Mouse (Mus musculus): ENCODE measurements at regions not wholly inside any gene's neighbourhood (a gene's known extent, or its start where the extent isn't known, plus 50 kb on each side); places are given as distances from the start of the nearest gene placed in this dataset.
A peak's percentile ranks its signal among the peaks of the same experiment; 100 is the strongest.
"Not testable (repeated sequence)": the region's sequence is repeated elsewhere in the genome, so short reads cannot be mapped to it uniquely, and the experiment has no call there.

GRCm38 (mm10) chr2:135525779-135526178 lies 133.0 kb upstream of the Plcb4 start:
- H3K4me2 ChIP-seq, result no peak overlapping the region
- H3K4me1 ChIP-seq, result no peaks in the 10 kb centered on the region
- WGBS, result 100% methylated on average over 1 of the region's 1 CpGs
- no peak overlapping the region for H3K27ac ChIP-seq
- no peak overlapping the region for H3K9ac ChIP-seq
- no peak overlapping the region for H3K4me3 ChIP-seq
- no peaks in the 10 kb centered on the region for H3K27me3 ChIP-seq
- no peak for ATAC-seq
- no peaks in the 10 kb centered on the region for H3K36me3 ChIP-seq (ENCODE audit: poor library complexity, severe bottlenecking)
- no peaks in the 10 kb centered on the region for H3K9me3 ChIP-seq (replicated peaks)

- no peak overlapping the region for H3K27ac ChIP-seq
- H3K4me3 ChIP-seq, result no peak overlapping the region
- no peaks in the 10 kb centered on the region for H3K4me1 ChIP-seq
- no peaks in the 10 kb centered on the region for H3K27me3 ChIP-seq
- no peaks in the 10 kb centered on the region for H3K9me3 ChIP-seq (replicated peaks)
- H3K4me2 ChIP-seq, result no peak overlapping the region
- no peak for ATAC-seq
- no peaks in the 10 kb centered on the region for H3K36me3 ChIP-seq (ENCODE audit: poor library complexity, severe bottlenecking)
- no peak overlapping the region for H3K9ac ChIP-seq
- WGBS, result 83% methylated on average over 3 of the region's 3 CpGs
Measured at GRCm38 (mm10) chr2:135529619-135530018, 129.2 kb upstream of the Plcb4 start.

GRCm38 (mm10) chr2:135536303-135536871 lies 122.4 kb upstream of the Plcb4 start:
- Histone ChIP-seq H3K4me1 (peaks cover 5% of the 10 kb centered on the region; the same call in 1 of the 2 replicates), H3K4me2 (no peak overlapping the region), H3K9ac (no peak overlapping the region), H3K4me3 (no peak overlapping the region), H3K27me3 (no peaks in the 10 kb centered on the region), H3K9me3 (replicated peaks) (no peaks in the 10 kb centered on the region), H3K36me3 (ENCODE audit: poor library complexity, severe bottlenecking) (no peaks in the 10 kb centered on the region), H3K27ac (no peak overlapping the region)
- 66% methylated on average over 11 of the region's 11 CpGs for WGBS
- no peak for ATAC-seq

DNA sequence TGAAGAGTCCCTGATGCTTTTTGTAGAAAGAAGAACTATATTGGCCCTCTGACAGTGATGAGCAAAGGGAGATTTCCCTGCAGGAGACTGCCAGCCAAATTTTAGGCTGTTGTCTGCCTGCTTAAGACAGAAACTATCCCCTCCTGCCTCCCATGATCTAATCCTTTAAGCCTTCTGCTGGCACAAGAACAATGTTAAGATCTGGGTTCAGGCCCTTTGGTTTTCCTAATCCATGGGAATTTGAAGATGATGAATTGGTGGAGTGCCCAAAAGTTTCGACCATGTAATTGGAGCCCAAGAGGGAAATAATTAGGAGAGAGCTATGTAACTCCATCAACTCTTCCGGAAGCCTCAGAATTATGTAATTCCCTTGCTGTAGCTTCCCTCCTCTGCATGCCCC lies 120.8 kb upstream of the Plcb4 start:
- ATAC-seq, result no peak
- WGBS, result 13% methylated on average over 2 of the region's 2 CpGs
- H3K9me3 ChIP-seq (replicated peaks), result no peaks in the 10 kb centered on the region

DNA sequence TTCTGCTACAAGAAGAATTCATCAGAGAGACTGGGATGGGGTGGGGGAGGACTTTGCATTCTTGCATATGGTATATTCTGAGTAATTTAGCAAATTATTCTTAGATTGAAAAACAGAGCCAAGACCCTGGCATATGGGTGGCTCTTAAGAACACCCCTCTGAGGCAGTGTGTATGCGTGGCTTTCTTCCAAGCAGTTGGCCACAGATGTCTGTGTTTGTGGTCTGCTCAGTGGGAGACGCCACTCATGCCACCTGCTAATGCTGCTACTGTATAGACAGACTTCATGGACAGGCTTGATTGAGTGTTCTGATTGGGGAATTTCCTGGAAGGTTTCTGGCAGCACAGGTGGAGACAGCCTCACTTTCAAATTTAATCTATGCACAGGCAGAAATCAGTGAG lies 117.8 kb upstream of the Plcb4 start:
- peak; percentile 98 for ATAC-seq
- H3K9ac ChIP-seq, result no peak overlapping the region
- no peak overlapping the region; the same call in 1 of the 2 replicates for H3K27ac ChIP-seq
- no peaks in the 10 kb centered on the region for H3K9me3 ChIP-seq (replicated peaks)
- 38% methylated on average over 2 of the region's 2 CpGs for WGBS
- H3K4me2 ChIP-seq, result no peak overlapping the region
- no peaks in the 10 kb centered on the region for H3K27me3 ChIP-seq
- peaks cover 11% of the 10 kb centered on the region; the same call in 1 of the 2 replicates for H3K4me1 ChIP-seq
- no peak overlapping the region for H3K4me3 ChIP-seq
- H3K36me3 ChIP-seq (ENCODE audit: poor library complexity, severe bottlenecking), result no peaks in the 10 kb centered on the region

More for the DNA sequence above, 120.8 kb upstream of the Plcb4 start:
- Histone ChIP-seq H3K27me3 (no peaks in the 10 kb centered on the region), H3K4me2 (no peak overlapping the region), H3K36me3 (ENCODE audit: poor library complexity, severe bottlenecking) (no peaks in the 10 kb centered on the region), H3K9ac (no peak overlapping the region), H3K4me3 (no peak overlapping the region), H3K4me1 (peaks cover 11% of the 10 kb centered on the region; the same call in 1 of the 2 replicates), H3K27ac (no peak overlapping the region)

GRCm38 (mm10) chr2:135541930-135542329 lies 116.9 kb upstream of the Plcb4 start:
- Histone ChIP-seq H3K27me3 (no peaks in the 10 kb centered on the region), H3K4me2 (no peak overlapping the region), H3K4me3 (no peak overlapping the region), H3K9ac (no peak overlapping the region), H3K27ac (no peak overlapping the region), H3K4me1 (peaks cover 11% of the 10 kb centered on the region; the same call in 1 of the 2 replicates), H3K9me3 (replicated peaks) (no peaks in the 10 kb centered on the region), H3K36me3 (ENCODE audit: poor library complexity, severe bottlenecking) (no peaks in the 10 kb centered on the region)
- ATAC-seq, result no peak

DNA sequence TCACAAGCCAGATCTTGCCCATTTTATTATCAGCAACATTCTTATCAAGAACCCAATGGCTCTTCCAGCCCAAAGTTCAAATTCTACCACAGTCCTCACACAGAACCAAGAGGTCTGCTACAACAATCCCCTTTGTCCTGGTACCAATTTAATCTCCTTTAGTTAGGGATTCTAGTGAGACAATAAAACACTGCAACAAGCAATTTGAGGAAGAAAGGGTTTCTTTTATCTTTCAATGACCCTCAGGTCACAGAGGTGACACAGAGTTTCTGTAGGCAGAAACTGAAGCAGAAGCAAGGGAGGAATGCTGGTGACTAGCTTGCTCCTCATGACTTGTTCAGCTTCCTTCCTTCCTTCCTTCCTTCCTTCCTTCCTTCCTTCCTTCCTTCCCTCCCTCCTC lies 113.9 kb upstream of the Plcb4 start:
- ATAC-seq, result no peak

GRCm38 (mm10) chr2:135547966-135548365 lies 110.8 kb upstream of the Plcb4 start:
- Histone ChIP-seq H3K36me3 (ENCODE audit: poor library complexity, severe bottlenecking) (no peaks in the 10 kb centered on the region), H3K27ac (no peak overlapping the region), H3K4me3 (no peak overlapping the region), H3K4me2 (no peak overlapping the region), H3K9ac (no peak overlapping the region), H3K4me1 (no peaks in the 10 kb centered on the region), H3K9me3 (replicated peaks) (no peaks in the 10 kb centered on the region), H3K27me3 (no peaks in the 10 kb centered on the region)
- no peak for ATAC-seq
- WGBS, result 89% methylated on average over 3 of the region's 3 CpGs

More for the DNA sequence above, 113.9 kb upstream of the Plcb4 start:
- H3K4me3 ChIP-seq, result no peak overlapping the region
- H3K27ac ChIP-seq, result no peak overlapping the region
- no peaks in the 10 kb centered on the region for H3K9me3 ChIP-seq (replicated peaks)
- H3K4me2 ChIP-seq, result no peak overlapping the region
- H3K4me1 ChIP-seq, result 0 out of 2 replicates have a peak, but pooled peaks cover 11% of the 10 kb centered on the region
- no peak overlapping the region for H3K9ac ChIP-seq
- H3K36me3 ChIP-seq (ENCODE audit: poor library complexity, severe bottlenecking), result no peaks in the 10 kb centered on the region
- no peaks in the 10 kb centered on the region for H3K27me3 ChIP-seq

- ATAC-seq, result no peak
- Histone ChIP-seq H3K9me3 (replicated peaks) (no peaks in the 10 kb centered on the region), H3K9ac (no peak overlapping the region), H3K4me3 (no peak overlapping the region), H3K27ac (no peak overlapping the region), H3K36me3 (ENCODE audit: poor library complexity, severe bottlenecking) (no peaks in the 10 kb centered on the region), H3K4me2 (no peak overlapping the region), H3K4me1 (no peaks in the 10 kb centered on the region), H3K27me3 (no peaks in the 10 kb centered on the region)
- 62% methylated on average over 3 of the region's 3 CpGs for WGBS
Measured at GRCm38 (mm10) chr2:135553031-135553430, 105.8 kb upstream of the Plcb4 start.

- H3K27me3 ChIP-seq; H3K4me1 ChIP-seq; H3K9me3 ChIP-seq (replicated peaks); H3K9ac ChIP-seq; H3K27ac ChIP-seq; H3K4me3 ChIP-seq; H3K4me2 ChIP-seq; H3K36me3 ChIP-seq (ENCODE audit: poor library complexity, severe bottlenecking); ATAC-seq: not testable (repeated sequence)
- 91% methylated on average over 8 of the region's 8 CpGs for WGBS
Measured at GRCm38 (mm10) chr2:135558026-135558425, 100.8 kb upstream of the Plcb4 start.

GRCm38 (mm10) chr2:135559328-135559727 lies 99.5 kb upstream of the Plcb4 start:
- no peaks in the 10 kb centered on the region for H3K9me3 ChIP-seq (replicated peaks)
- H3K36me3 ChIP-seq (ENCODE audit: poor library complexity, severe bottlenecking), result no peaks in the 10 kb centered on the region
- H3K9ac ChIP-seq, result no peak overlapping the region
- no peaks in the 10 kb centered on the region for H3K4me1 ChIP-seq
- no peak overlapping the region for H3K4me2 ChIP-seq
- no peaks in the 10 kb centered on the region for H3K27me3 ChIP-seq
- no peak overlapping the region for H3K27ac ChIP-seq
- ATAC-seq, result no peak
- WGBS, result 69% methylated on average over 3 of the region's 3 CpGs
- H3K4me3 ChIP-seq, result no peak overlapping the region

DNA sequence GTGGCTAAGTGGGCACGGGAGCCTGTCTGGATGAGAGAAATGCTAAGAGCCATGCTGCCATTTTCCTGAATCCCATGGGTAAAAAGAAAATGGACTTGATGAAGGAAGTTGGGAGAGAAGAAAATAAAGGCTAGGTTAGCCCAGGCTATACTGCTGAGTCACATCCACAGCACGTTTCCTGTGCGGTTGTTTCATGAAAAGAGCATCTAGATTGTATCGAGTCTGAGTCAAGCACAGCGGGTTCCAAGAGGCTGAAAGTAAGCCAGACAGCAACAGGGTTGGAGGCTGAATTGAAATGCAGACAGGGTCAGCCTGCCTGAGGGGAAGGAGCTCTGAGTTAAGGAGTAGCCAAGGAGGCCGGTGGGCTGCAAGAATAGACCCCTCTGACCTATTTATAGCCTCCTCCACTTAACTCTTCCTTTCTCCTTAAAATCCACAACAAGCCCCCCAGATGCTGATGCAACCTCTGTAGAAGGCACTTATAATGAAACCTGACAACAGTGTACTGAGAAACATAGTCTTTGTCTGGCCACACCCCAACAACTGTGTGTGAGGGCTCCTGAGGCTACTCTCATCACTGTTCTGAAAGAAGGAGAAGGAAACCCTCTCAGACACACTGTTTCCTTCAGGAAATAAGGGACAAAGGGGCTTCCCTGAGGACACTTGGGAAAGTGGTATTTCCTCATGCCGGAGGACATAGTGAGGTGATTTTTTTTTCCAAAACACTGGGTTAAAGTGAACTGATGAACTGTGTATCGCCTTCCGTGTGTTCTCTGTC lies 98.7 kb upstream of the Plcb4 start:
- Histone ChIP-seq H3K4me3 (no peak overlapping the region), H3K27ac (no peak overlapping the region), H3K9ac (no peak overlapping the region), H3K4me1 (no peaks in the 10 kb centered on the region), H3K4me2 (no peak overlapping the region), H3K36me3 (ENCODE audit: poor library complexity, severe bottlenecking) (no peaks in the 10 kb centered on the region), H3K9me3 (replicated peaks) (no peaks in the 10 kb centered on the region), H3K27me3 (no peaks in the 10 kb centered on the region)
- ATAC-seq, result no peak
- 79% methylated on average over 9 of the region's 9 CpGs for WGBS

DNA sequence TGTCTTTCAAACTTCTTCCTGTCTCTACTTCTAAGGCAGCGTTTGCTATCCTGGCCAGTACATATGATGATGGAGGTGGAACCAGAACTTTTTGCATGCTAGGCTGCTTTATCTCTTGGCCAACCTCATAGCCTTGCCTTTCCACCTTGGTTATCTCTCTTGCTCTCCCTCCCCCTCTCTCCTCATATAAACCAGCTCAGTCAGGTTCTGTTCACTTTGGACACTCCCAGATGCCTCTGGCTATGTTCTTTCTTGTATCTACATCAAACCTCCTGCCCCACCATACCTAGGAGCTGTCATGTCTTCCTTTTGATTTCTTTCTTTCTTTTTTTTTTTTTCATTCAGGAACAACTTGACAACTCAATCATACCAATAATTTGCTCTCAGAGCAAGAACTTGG lies 98.0 kb upstream of the Plcb4 start:
- H3K27ac ChIP-seq, result no peak overlapping the region
- H3K4me3 ChIP-seq, result no peak overlapping the region
- no peaks in the 10 kb centered on the region for H3K4me1 ChIP-seq
- ATAC-seq, result no peak
- no peak overlapping the region for H3K9ac ChIP-seq
- no peaks in the 10 kb centered on the region for H3K9me3 ChIP-seq (replicated peaks)
- no peaks in the 10 kb centered on the region for H3K36me3 ChIP-seq (ENCODE audit: poor library complexity, severe bottlenecking)
- H3K4me2 ChIP-seq, result no peak overlapping the region
- 100% methylated on average over 1 of the region's 1 CpGs for WGBS
- no peaks in the 10 kb centered on the region for H3K27me3 ChIP-seq

All from forebrain, embryonic 13.5 days (tissue).